8 mouse cellular contexts compared by ENCODE assay signal in the genomic region with DNA sequence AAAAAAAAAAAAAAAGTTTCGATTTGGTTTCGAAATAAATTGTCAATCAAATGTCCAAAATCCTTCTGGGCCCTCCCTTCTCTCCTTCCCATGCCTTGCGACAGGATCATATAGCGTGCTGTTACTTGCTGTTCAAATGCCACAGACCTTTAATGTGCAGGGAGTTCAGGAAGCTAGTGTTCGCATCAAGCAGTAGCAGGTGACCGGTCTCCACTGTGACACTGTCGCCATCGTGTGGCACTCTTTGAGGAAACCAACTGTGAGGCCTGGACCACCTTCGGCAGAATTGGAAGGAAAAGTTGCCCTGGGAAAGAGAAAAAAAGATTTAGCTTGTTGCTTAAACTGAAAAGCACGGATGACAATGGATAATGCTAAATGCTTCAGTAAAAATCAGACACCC.
A peak's percentile ranks its signal among the peaks of the same experiment; 100 is the strongest.
DNase-seq lines count a peak whose midpoint lies in the region; ATAC-seq lines count a peak whose summit lies in the region.

No protein-coding gene starts in this region.

- no peaks in the 10 kb centered on the region for H3K4me1 ChIP-seq in hindbrain, embryonic 14.5 days (replicated peaks; ENCODE audit: control insufficient read depth, insufficient read depth, low read length)
- no peaks in the 10 kb centered on the region for H3K4me1 ChIP-seq in limb, embryonic 12.5 days (replicated peaks)

- peak; percentile 62; the same call in 1 of the 2 replicates for ATAC-seq in hindbrain, embryonic 14.5 days (ENCODE audit: low FRiP score)
- peak; percentile 52; the same call in 1 of the 2 replicates for ATAC-seq in limb, embryonic 12.5 days (ENCODE audit: insufficient number of reproducible peaks, insufficient read depth, low FRiP score, low TSS enrichment, low read depth)

- H3K9me3 ChIP-seq in hindbrain, embryonic 14.5 days (ENCODE audit: control insufficient read depth, low read length): no peaks in the 10 kb centered on the region
- H3K9me3 ChIP-seq in limb, embryonic 12.5 days: no peaks in the 10 kb centered on the region

- H3K9ac ChIP-seq in hindbrain, embryonic 14.5 days: no peak overlapping the region
- no peak overlapping the region for H3K9ac ChIP-seq in limb, embryonic 12.5 days (replicated peaks)

- DNase-seq in adrenal gland, postnatal 25 days: peak; percentile 8
- DNase-seq in adrenal gland, adult 18-20 months (ENCODE audit: low spot score in 2 of 2): no peak
- DNase-seq in 3T3-L1 (ENCODE audit: low read depth, low spot score): peak; percentile 21
- DNase-seq in embryo, embryonic 11.5 days (ENCODE audit: low read depth, low spot score): peak; percentile 22
- peak; percentile 77 for DNase-seq in hindbrain, embryonic 14.5 days (ENCODE audit: low spot score)
- DNase-seq in retina, postnatal 1 day: peak; percentile 72
- no peak for DNase-seq in spleen, postnatal 36 days (ENCODE audit: low spot score in 2 of 2)

- H3K27ac ChIP-seq in hindbrain, embryonic 14.5 days: no peak overlapping the region
- no peak overlapping the region for H3K27ac ChIP-seq in limb, embryonic 12.5 days

- no peak overlapping the region for H3K4me2 ChIP-seq in hindbrain, embryonic 14.5 days (replicated peaks)
- H3K4me2 ChIP-seq in limb, embryonic 12.5 days: no peak overlapping the region

- 27% methylated on average over 10 of the region's 10 CpGs for WGBS in hindbrain, embryonic 14.5 days
- WGBS in limb, embryonic 12.5 days: 26% methylated on average over 10 of the region's 10 CpGs

- no peaks in the 10 kb centered on the region for H3K27me3 ChIP-seq in hindbrain, embryonic 14.5 days (ENCODE audit: control insufficient read depth, insufficient read depth, low read length)
- peaks cover 7% of the 10 kb centered on the region; the same call in 1 of the 2 replicates for H3K27me3 ChIP-seq in limb, embryonic 12.5 days

- H3K36me3 ChIP-seq in hindbrain, embryonic 14.5 days (replicated peaks; ENCODE audit: control insufficient read depth, insufficient read depth): no peaks in the 10 kb centered on the region
- no peaks in the 10 kb centered on the region for H3K36me3 ChIP-seq in limb, embryonic 12.5 days

- H3K4me3 ChIP-seq in hindbrain, embryonic 14.5 days (replicated peaks; ENCODE audit: low read length): no peak overlapping the region
- H3K4me3 ChIP-seq in limb, embryonic 12.5 days (replicated peaks): no peak overlapping the region

Comparison
In these comparisons a context has a peak if more than half of its experiments do, and no peak if none do; other contexts are left out.
1. DNase-seq: peak in adrenal gland, postnatal 25 days (single experiment), 3T3-L1 (single experiment), embryo, embryonic 11.5 days (single experiment), hindbrain, embryonic 14.5 days (single experiment) and retina, postnatal 1 day (single experiment); none in adrenal gland, adult 18-20 months (0 of 2) and spleen, postnatal 36 days (0 of 2).